Comparison of ENCODE assay signal across 7 mouse cellular contexts in genomic region chr7:19769434-19770374, GRCm38 (mm10). TPM values are rescaled to one million over a fixed set of nuclear protein-coding genes. Genes with fewer than 3 reads are reported as not detected.
DNase-seq lines count a peak whose midpoint lies in the region; ATAC-seq and TF ChIP-seq lines count a peak whose summit lies in the region.

No protein-coding gene starts in this region.

- ATAC-seq in forebrain, embryonic 15.5 days (replicated peaks): 0 out of 2 replicates have a peak, but pooled peaks have one; percentile 23
- ATAC-seq in liver, embryonic 11.5 days (replicated peaks; ENCODE audit: low FRiP score): 0 out of 2 replicates have a peak, but pooled peaks have one; percentile 2

- peaks cover 26% of the 10 kb centered on the region for H3K4me1 ChIP-seq in testis, adult 2 months (ENCODE audit: control insufficient read depth, insufficient read depth, low read length)
- peaks cover 16% of the 10 kb centered on the region for H3K4me1 ChIP-seq in forebrain, embryonic 15.5 days
- H3K4me1 ChIP-seq in liver, embryonic 11.5 days (replicated peaks; ENCODE audit: control insufficient read depth, insufficient read depth, low read length): peaks cover 14% of the 10 kb centered on the region

- H3K4me2 ChIP-seq in forebrain, embryonic 15.5 days (replicated peaks): peak overlapping the region; percentile 56
- H3K4me2 ChIP-seq in liver, embryonic 11.5 days: peak overlapping the region; percentile 75

- TF ChIP-seq POLR2A in testis, adult 2 months (IDR thresholded peaks at IDR 0.05; ENCODE audit: control insufficient read depth, low read depth, low read length): no peak

- H3K9ac ChIP-seq in forebrain, embryonic 15.5 days (replicated peaks): peak overlapping the region; percentile 39
- peak overlapping the region; percentile 49 for H3K9ac ChIP-seq in liver, embryonic 11.5 days (ENCODE audit: low read depth, low read length)

- no peaks in the 10 kb centered on the region for H3K9me3 ChIP-seq in forebrain, embryonic 15.5 days
- H3K9me3 ChIP-seq in liver, embryonic 11.5 days (ENCODE audit: control insufficient read depth, low read length): no peaks in the 10 kb centered on the region

- DNase-seq in testis, postnatal 10 days (ENCODE audit: low spot score): no peak
- DNase-seq in liver, embryonic 11.5 days (ENCODE audit: low spot score): no peak
- DNase-seq in right cerebral cortex, postnatal 25 days: no peak
- DNase-seq in urinary bladder, adult 18-20 months (ENCODE audit: low spot score in 2 of 2): no peak
- DNase-seq in cerebellum, adult 9-10 months: no peak

- H3K27ac ChIP-seq in testis, adult 2 months (ENCODE audit: control insufficient read depth, insufficient read depth, low read depth, low read length): no peak overlapping the region; the same call in 1 of the 2 replicates
- no peak overlapping the region for H3K27ac ChIP-seq in forebrain, embryonic 15.5 days (replicated peaks)
- no peak overlapping the region; the same call in 1 of the 2 replicates for H3K27ac ChIP-seq in liver, embryonic 11.5 days (ENCODE audit: low read depth, low read length)

- H3K36me3 ChIP-seq in testis, adult 2 months (ENCODE audit: control insufficient read depth, insufficient read depth, low read length): no peaks in the 10 kb centered on the region
- no peaks in the 10 kb centered on the region for H3K36me3 ChIP-seq in forebrain, embryonic 15.5 days
- no peaks in the 10 kb centered on the region for H3K36me3 ChIP-seq in liver, embryonic 11.5 days (ENCODE audit: control insufficient read depth, insufficient read depth, low read length)

- 10% methylated on average over 16 of the region's 16 CpGs for WGBS in forebrain, embryonic 15.5 days
- WGBS in liver, embryonic 11.5 days: 11% methylated on average over 16 of the region's 16 CpGs

- H3K4me3 ChIP-seq in testis, adult 2 months (ENCODE audit: control insufficient read depth, low read depth, low read length): peak overlapping the region; percentile 65
- peak overlapping the region; percentile 35 for H3K4me3 ChIP-seq in forebrain, embryonic 15.5 days
- H3K4me3 ChIP-seq in liver, embryonic 11.5 days (ENCODE audit: low read depth, low read length): peak overlapping the region; percentile 50

- TF ChIP-seq CTCF in testis, adult 2 months (IDR thresholded peaks at IDR 0.05; ENCODE audit: control insufficient read depth, insufficient read depth, insufficient replicate concordance, low read depth, low read length): no peak

- no peaks in the 10 kb centered on the region for H3K27me3 ChIP-seq in testis, adult 2 months (ENCODE audit: control insufficient read depth, insufficient read depth, low read length)
- H3K27me3 ChIP-seq in forebrain, embryonic 15.5 days: peaks cover 24% of the 10 kb centered on the region
- H3K27me3 ChIP-seq in liver, embryonic 11.5 days (replicated peaks; ENCODE audit: control insufficient read depth, insufficient read depth, low read length): peaks cover 34% of the 10 kb centered on the region

RNA-seq across cellular contexts. Expression of gene Bcam, which starts 1.1 kb away (rescaled TPM):
- polyA plus RNA-seq in testis, adult 2 months (2012; rRNA removed): 4.5 and 7.5 TPM in 2 replicates
- polyA plus RNA-seq in forebrain, embryonic 15.5 days (2015; fragmentation: Nextera tagmentation; extraction: Ambion mirVana): 6.8 TPM in 2 replicates
- 17.5 and 21.8 TPM in 2 replicates for polyA plus RNA-seq in liver, embryonic 11.5 days (2014; fragmentation: Nextera tagmentation; extraction: Ambion mirVana)

RNA-seq across cellular contexts. Expression of gene Nectin2, which starts 19.4 kb away (rescaled TPM):
- 69.1 and 71.8 TPM in 2 replicates for polyA plus RNA-seq in testis, adult 2 months (2012; rRNA removed)
- polyA plus RNA-seq in forebrain, embryonic 15.5 days (2015; fragmentation: Nextera tagmentation; extraction: Ambion mirVana): 42.6 and 45.3 TPM in 2 replicates
- 55.9 and 58.4 TPM in 2 replicates for polyA plus RNA-seq in liver, embryonic 11.5 days (2014; fragmentation: Nextera tagmentation; extraction: Ambion mirVana)

RNA-seq across cellular contexts. Expression of gene Cblc, which starts 26.9 kb away (rescaled TPM):
- polyA plus RNA-seq in testis, adult 2 months (2012; rRNA removed): 0.82 TPM in 1 of 2 replicates, not detected in the other
- not detected in 2 replicates for polyA plus RNA-seq in forebrain, embryonic 15.5 days (2015; fragmentation: Nextera tagmentation; extraction: Ambion mirVana)
- 1.4 TPM in 2 replicates for polyA plus RNA-seq in liver, embryonic 11.5 days (2014; fragmentation: Nextera tagmentation; extraction: Ambion mirVana)

RNA-seq across cellular contexts. Expression of gene Bcl3, which starts 52.9 kb away (rescaled TPM):
- 4.4 and 5.9 TPM in 2 replicates for polyA plus RNA-seq in testis, adult 2 months (2012; rRNA removed)
- 1.0 and 1.3 TPM in 2 replicates for polyA plus RNA-seq in forebrain, embryonic 15.5 days (2015; fragmentation: Nextera tagmentation; extraction: Ambion mirVana)
- polyA plus RNA-seq in liver, embryonic 11.5 days (2014; fragmentation: Nextera tagmentation; extraction: Ambion mirVana): 5.4 and 7.0 TPM in 2 replicates

RNA-seq across cellular contexts. Expression of gene Tomm40, which starts 54.5 kb away (rescaled TPM):
- polyA plus RNA-seq in testis, adult 2 months (2012; rRNA removed): 36.8 and 38.3 TPM in 2 replicates
- polyA plus RNA-seq in forebrain, embryonic 15.5 days (2015; fragmentation: Nextera tagmentation; extraction: Ambion mirVana): 137 and 147 TPM in 2 replicates
- 259 and 264 TPM in 2 replicates for polyA plus RNA-seq in liver, embryonic 11.5 days (2014; fragmentation: Nextera tagmentation; extraction: Ambion mirVana)
